Mouse (Mus musculus): ENCODE measurements around the gene Dcun1d3. TPM values are rescaled to one million over a fixed set of nuclear protein-coding genes. Genes with fewer than 3 reads are reported as not detected.

Gene Dcun1d3
- polyA plus RNA-seq, 1 experiment = 8.6 TPM

DNA sequence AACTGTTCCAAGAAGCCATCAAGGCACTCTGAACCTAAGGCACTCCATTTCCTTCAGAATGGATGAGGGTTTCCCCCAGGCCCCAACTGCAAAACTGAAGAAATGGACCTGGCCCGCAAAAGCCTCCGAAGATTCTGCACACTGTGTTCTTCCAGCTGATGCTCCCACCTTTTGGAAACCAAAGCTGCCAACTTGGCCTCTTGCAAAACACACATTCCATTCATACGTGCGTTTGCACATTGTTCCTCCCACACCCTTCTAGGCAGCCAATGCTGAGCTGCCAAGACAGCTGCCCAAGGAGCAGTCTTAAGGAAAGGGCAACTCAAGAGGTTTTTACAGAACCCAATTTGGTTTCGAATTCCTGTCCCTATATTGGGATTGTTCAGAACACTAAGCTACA, 45.4 kb downstream of the Dcun1d3 start:
- Histone ChIP-seq H3K27me3 (replicated peaks; ENCODE audit: control insufficient read depth, insufficient read depth, low read length) (no peaks in the 10 kb centered on the region), H3K4me3 (ENCODE audit: insufficient read depth, low read depth, low read length) (no peak overlapping the region), H3K27ac (ENCODE audit: insufficient read depth, low read depth, low read length) (no peak overlapping the region; the same call in 1 of the 2 replicates), H3K4me1 (ENCODE audit: control insufficient read depth, insufficient read depth, low read length) (peaks cover 12% of the 10 kb centered on the region; the same call in 1 of the 2 replicates), H3K36me3 (ENCODE audit: control insufficient read depth, insufficient read depth, low read length) (no peaks in the 10 kb centered on the region; the same call in none of the 2 replicates)
- peak; percentile 85 for DNase-seq
- TF ChIP-seq POLR2A (IDR thresholded peaks at IDR 0.05; ENCODE audit: low read depth, low read length) = no peak
- TF ChIP-seq CTCF (conservative IDR thresholded peaks at IDR 0.05; ENCODE audit: insufficient read depth, insufficient read length, low read depth, low read length) = no peak
- 43% methylated on average over 5 of the region's 5 CpGs for WGBS

DNA sequence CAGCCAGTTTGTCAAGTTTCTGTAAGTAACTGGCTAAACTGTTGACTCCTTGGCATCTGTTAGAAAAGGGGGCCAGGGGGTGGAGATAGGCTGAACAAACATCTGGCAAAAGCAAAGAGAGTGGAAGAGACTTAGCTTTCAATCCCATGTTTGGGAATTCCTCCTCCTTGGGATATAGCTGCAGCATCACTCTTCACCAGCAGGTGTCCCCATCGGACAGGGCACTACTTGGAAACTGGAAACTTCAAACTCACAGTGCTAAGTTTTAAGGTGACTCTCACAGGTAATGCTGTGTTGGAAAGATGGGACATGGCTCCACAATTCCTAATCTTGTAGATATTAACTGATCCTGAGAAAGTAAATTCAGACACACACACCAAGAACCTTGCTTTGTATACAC, 47.0 kb downstream of the Dcun1d3 start:
- DNase-seq = peak; percentile 85
- TF ChIP-seq CTCF (conservative IDR thresholded peaks at IDR 0.05; ENCODE audit: insufficient read depth, insufficient read length, low read depth, low read length) = peak; percentile 95
- no peak for TF ChIP-seq POLR2A (IDR thresholded peaks at IDR 0.05; ENCODE audit: low read depth, low read length)
- no peak overlapping the region for H3K4me3 ChIP-seq (ENCODE audit: insufficient read depth, low read depth, low read length)
- no peak overlapping the region for H3K27ac ChIP-seq (ENCODE audit: insufficient read depth, low read depth, low read length)
- peaks cover 12% of the 10 kb centered on the region; the same call in 1 of the 2 replicates for H3K4me1 ChIP-seq (ENCODE audit: control insufficient read depth, insufficient read depth, low read length)
- H3K27me3 ChIP-seq (replicated peaks; ENCODE audit: control insufficient read depth, insufficient read depth, low read length) = no peaks in the 10 kb centered on the region
- WGBS = 3% methylated on average over 1 of the region's 1 CpGs
- H3K36me3 ChIP-seq (ENCODE audit: control insufficient read depth, insufficient read depth, low read length) = no peaks in the 10 kb centered on the region; the same call in 1 of the 2 replicates

DNA sequence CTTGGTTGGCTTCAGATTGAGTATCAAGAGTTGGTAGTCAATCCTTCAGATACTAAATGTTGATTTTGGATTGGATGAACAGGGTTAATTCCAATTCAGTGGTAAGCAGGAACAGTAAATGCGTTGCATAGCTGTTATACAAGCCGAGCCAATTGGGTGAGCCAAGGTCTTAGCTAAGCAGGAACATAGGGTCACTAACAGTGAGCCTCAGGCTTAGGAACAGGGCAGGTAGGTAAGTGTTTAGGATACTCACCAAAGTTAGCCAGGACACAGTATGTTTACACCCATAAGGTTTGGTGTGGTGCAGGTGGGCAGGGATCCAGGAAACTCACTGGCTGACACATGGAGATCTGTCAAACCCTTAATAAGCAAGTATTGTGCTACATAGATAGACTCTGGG, 48.7 kb downstream of the Dcun1d3 start:
- no peak overlapping the region for H3K4me3 ChIP-seq (ENCODE audit: insufficient read depth, low read depth, low read length)
- DNase-seq = peak; percentile 36
- no peaks in the 10 kb centered on the region; the same call in 1 of the 2 replicates for H3K36me3 ChIP-seq (ENCODE audit: control insufficient read depth, insufficient read depth, low read length)
- TF ChIP-seq CTCF (conservative IDR thresholded peaks at IDR 0.05; ENCODE audit: insufficient read depth, insufficient read length, low read depth, low read length) = no peak
- no peak for TF ChIP-seq POLR2A (IDR thresholded peaks at IDR 0.05; ENCODE audit: low read depth, low read length)
- no peaks in the 10 kb centered on the region for H3K27me3 ChIP-seq (replicated peaks; ENCODE audit: control insufficient read depth, insufficient read depth, low read length)
- 45% methylated on average over 2 of the region's 2 CpGs for WGBS
- H3K4me1 ChIP-seq (ENCODE audit: control insufficient read depth, insufficient read depth, low read length) = peaks cover 4% of the 10 kb centered on the region; the same call in 1 of the 2 replicates
- H3K27ac ChIP-seq (ENCODE audit: insufficient read depth, low read depth, low read length) = 0 out of 2 replicates have a peak overlapping the region, but pooled peaks have one; percentile 13

DNA sequence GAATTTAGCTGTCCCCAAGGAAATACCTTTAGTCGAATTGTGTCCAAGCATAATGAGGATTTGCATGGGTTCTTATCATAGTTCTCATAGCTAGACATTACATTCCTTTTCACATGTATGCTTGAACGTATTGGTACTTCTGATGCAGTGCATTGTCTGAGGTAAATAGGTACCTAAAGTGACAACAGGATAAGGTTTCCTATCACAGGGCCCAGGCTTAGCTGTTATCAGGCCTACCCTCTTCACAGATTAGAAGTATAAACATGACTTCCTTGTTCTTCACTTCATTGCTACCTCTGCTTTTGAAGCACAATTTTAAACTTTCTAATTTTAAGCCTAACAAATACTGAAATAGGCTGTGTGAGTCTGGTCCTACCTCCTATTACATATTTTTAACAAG, 50.6 kb downstream of the Dcun1d3 start:
- no peak for DNase-seq
- H3K27me3 ChIP-seq (replicated peaks; ENCODE audit: control insufficient read depth, insufficient read depth, low read length) = no peaks in the 10 kb centered on the region
- peaks cover 3% of the 10 kb centered on the region; the same call in 1 of the 2 replicates for H3K4me1 ChIP-seq (ENCODE audit: control insufficient read depth, insufficient read depth, low read length)
- H3K36me3 ChIP-seq (ENCODE audit: control insufficient read depth, insufficient read depth, low read length) = no peaks in the 10 kb centered on the region; the same call in 1 of the 2 replicates
- no peak for TF ChIP-seq CTCF (conservative IDR thresholded peaks at IDR 0.05; ENCODE audit: insufficient read depth, insufficient read length, low read depth, low read length)
- no peak for TF ChIP-seq POLR2A (IDR thresholded peaks at IDR 0.05; ENCODE audit: low read depth, low read length)
- H3K27ac ChIP-seq (ENCODE audit: insufficient read depth, low read depth, low read length) = no peak overlapping the region
- 80% methylated on average over 2 of the region's 2 CpGs for WGBS
- H3K4me3 ChIP-seq (ENCODE audit: insufficient read depth, low read depth, low read length) = no peak overlapping the region

DNA sequence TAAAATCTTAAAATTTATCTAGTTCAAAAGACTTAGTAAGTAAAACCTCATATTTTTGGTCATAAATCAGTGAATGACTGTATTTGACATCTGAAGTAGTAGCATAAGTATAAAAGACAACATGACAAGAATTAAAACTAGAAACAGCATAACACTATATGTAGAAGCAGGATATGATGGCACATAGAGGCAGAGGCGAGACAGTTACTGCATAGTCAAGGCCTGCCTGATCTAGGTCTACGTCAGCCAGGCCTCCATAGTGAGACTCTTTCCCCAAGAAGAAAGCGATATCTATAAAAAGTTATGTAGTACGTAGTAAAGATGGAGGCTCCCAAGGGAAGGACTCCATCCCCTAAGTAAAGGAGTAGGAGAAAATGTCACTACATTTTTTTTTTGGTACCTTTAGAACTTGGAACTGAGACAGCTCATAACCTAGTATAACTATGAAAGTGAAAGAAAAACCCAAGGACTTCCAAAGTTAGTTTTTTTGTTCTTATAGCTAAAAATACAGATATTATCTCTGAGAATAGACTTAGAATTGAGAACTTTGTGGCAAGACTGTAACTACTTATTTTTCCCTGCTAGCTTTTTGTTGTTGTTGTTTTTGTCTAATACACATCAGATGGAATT, 54.2 kb downstream of the Dcun1d3 start:
- TF ChIP-seq CTCF (conservative IDR thresholded peaks at IDR 0.05; ENCODE audit: insufficient read depth, insufficient read length, low read depth, low read length) = no peak
- 94% methylated on average over 4 of the region's 4 CpGs for WGBS

DNA sequence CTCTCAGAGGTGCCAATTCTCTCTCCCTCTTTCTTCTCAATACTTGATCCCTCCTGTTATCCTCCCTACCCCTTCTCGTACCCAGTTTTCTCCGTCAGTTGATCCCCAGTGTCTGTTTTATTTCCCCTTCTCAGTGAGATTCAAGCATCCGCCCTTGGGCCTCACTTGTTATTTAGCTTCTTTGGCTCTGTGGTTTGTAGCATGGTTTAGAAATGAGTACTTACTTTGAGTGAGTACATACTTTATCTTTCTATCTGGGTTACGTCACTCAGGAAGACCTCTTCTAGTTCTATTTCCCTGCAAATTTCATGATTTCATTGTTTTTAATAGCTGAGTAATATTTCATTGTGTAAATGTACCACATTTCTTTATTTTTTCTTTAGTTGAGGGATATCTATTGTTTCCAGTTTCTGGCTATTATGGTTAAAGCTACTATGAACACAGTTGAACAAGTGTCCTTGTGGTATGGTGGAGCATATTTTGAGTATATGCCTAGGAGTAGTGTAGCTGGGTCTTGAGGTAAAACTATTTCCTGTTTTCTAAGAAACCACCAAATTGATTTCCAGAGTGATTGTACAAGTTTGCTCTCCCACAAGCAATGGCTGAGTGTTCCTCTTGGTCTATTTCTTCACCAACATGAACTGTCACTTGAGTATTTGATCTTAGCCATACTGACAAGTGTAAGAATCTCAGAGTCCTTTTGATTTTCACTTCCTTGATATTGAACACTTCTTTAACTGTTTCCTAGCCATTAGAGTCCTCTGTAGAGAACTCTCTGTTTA, 59.9 kb downstream of the Dcun1d3 start:
- TF ChIP-seq POLR2A (IDR thresholded peaks at IDR 0.05; ENCODE audit: low read depth, low read length) = no peak
- TF ChIP-seq CTCF (conservative IDR thresholded peaks at IDR 0.05; ENCODE audit: insufficient read depth, insufficient read length, low read depth, low read length) = no peak

More for the DNA sequence above, 54.2 kb downstream of the Dcun1d3 start:
- Histone ChIP-seq H3K4me1 (ENCODE audit: control insufficient read depth, insufficient read depth, low read length) (no peaks in the 10 kb centered on the region), H3K27ac (ENCODE audit: insufficient read depth, low read depth, low read length) (no peak overlapping the region), H3K4me3 (ENCODE audit: insufficient read depth, low read depth, low read length) (no peak overlapping the region), H3K27me3 (replicated peaks; ENCODE audit: control insufficient read depth, insufficient read depth, low read length) (no peaks in the 10 kb centered on the region), H3K36me3 (ENCODE audit: control insufficient read depth, insufficient read depth, low read length) (no peaks in the 10 kb centered on the region)
- DNase-seq = no peak

DNA sequence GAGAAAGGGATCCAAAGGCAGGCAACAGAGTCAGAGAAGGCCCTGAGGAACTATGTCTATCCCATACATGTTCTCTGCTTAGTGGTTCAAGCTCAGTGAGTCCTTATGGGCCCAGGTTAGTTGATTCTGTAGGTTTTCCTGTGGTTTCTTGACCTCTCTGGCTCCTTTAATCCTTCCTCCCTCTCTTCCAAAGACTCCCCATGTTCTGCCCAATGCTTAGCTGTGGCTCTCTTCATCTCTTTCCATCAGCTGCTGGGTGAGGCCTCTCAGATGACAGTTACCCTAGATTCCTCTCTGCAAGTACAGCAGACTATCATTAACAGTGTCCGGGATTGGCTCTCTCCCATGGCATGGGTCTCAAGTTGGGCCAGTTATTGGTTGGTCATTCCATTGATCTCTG, 60.7 kb downstream of the Dcun1d3 start:
- Histone ChIP-seq H3K4me3 (ENCODE audit: insufficient read depth, low read depth, low read length) (no peak overlapping the region), H3K4me1 (ENCODE audit: control insufficient read depth, insufficient read depth, low read length) (no peaks in the 10 kb centered on the region), H3K27ac (ENCODE audit: insufficient read depth, low read depth, low read length) (no peak overlapping the region), H3K36me3 (ENCODE audit: control insufficient read depth, insufficient read depth, low read length) (no peaks in the 10 kb centered on the region), H3K27me3 (replicated peaks; ENCODE audit: control insufficient read depth, insufficient read depth, low read length) (no peaks in the 10 kb centered on the region)
- DNase-seq = no peak
- WGBS = 94% methylated on average over 1 of the region's 1 CpGs
- no peak for TF ChIP-seq CTCF (conservative IDR thresholded peaks at IDR 0.05; ENCODE audit: insufficient read depth, insufficient read length, low read depth, low read length)
- TF ChIP-seq POLR2A (IDR thresholded peaks at IDR 0.05; ENCODE audit: low read depth, low read length) = no peak

More for the DNA sequence above, 59.9 kb downstream of the Dcun1d3 start:
- 94% methylated on average over 4 of the region's 4 CpGs for WGBS
- Histone ChIP-seq H3K27me3 (replicated peaks; ENCODE audit: control insufficient read depth, insufficient read depth, low read length) (no peaks in the 10 kb centered on the region), H3K4me1 (ENCODE audit: control insufficient read depth, insufficient read depth, low read length) (no peaks in the 10 kb centered on the region), H3K4me3 (ENCODE audit: insufficient read depth, low read depth, low read length) (no peak overlapping the region), H3K36me3 (ENCODE audit: control insufficient read depth, insufficient read depth, low read length) (no peaks in the 10 kb centered on the region), H3K27ac (ENCODE audit: insufficient read depth, low read depth, low read length) (no peak overlapping the region)
- DNase-seq = no peak

Data from kidney, adult 2 months (tissue).